Mouse (Mus musculus): ENCODE measurements around the gene Ckb. TPM values are rescaled to one million over a fixed set of nuclear protein-coding genes. Genes with fewer than 3 reads are reported as not detected.

Gene Ckb
- polyA plus RNA-seq, 1 experiment from 2014 or later = 2,395 TPM

DNA sequence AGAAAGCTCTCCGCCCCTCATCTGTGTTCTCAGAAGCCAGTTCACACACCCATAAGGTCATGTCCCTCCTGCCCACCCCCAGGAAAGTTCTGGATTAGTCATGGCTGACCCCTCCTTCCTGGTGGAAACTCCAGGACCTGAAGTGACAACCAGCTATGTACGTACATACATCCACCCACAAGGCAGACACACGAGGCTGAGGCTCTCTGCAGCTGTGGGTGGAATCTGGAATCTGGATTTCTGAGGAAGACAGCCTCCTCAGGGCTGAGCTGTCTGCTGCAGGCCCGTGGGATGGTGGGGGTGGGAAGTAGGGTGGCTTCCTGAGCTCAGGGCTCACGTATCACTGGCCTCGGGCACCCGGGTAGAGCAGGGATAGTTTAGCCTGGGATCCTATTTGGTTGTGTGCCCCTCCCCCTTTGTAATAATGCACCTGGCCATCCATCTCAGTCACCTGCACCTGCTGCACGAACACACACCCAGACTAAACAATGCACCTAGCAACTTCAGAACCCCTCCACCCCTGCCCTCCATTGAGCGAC, 28.9 kb upstream of the Ckb start:
- no peak for ATAC-seq (ENCODE audit: low FRiP score)

DNA sequence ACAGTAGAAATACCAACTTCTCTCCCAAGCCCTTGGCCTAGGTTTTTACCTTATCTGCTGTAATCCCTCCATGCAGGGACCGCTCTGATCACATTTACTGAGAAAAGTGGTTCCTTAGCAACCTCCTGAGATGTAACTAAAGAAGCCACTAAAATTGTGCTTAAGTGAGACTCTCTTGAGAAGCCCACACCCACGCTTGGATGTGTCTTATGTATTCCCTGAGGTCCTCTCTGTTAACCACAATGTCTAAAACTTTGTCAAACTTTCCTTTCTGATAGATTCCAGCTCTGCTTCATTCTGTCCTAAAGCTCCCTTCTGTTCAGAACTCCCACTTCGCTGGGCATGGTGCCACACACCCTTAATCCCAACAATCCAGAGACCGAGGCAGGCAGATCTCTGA, 27.4 kb upstream of the Ckb start:
- Histone ChIP-seq H3K4me1 (peaks cover 19% of the 10 kb centered on the region), H3K4me3 (replicated peaks) (no peak overlapping the region), H3K27me3 (no peaks in the 10 kb centered on the region), H3K27ac (no peak overlapping the region), H3K9ac (no peak overlapping the region), H3K9me3 (no peaks in the 10 kb centered on the region), H3K36me3 (replicated peaks) (no peaks in the 10 kb centered on the region), H3K4me2 (no peak overlapping the region)
- WGBS = 88% methylated on average over 4 of the region's 4 CpGs
- ATAC-seq (ENCODE audit: low FRiP score) = no peak

More for the DNA sequence above, 28.9 kb upstream of the Ckb start:
- Histone ChIP-seq H3K9ac (no peak overlapping the region), H3K4me2 (no peak overlapping the region), H3K27ac (no peak overlapping the region), H3K9me3 (no peaks in the 10 kb centered on the region), H3K27me3 (no peaks in the 10 kb centered on the region), H3K36me3 (replicated peaks) (no peaks in the 10 kb centered on the region), H3K4me3 (replicated peaks) (no peak overlapping the region), H3K4me1 (peaks cover 9% of the 10 kb centered on the region)
- WGBS = 79% methylated on average over 9 of the region's 9 CpGs

DNA sequence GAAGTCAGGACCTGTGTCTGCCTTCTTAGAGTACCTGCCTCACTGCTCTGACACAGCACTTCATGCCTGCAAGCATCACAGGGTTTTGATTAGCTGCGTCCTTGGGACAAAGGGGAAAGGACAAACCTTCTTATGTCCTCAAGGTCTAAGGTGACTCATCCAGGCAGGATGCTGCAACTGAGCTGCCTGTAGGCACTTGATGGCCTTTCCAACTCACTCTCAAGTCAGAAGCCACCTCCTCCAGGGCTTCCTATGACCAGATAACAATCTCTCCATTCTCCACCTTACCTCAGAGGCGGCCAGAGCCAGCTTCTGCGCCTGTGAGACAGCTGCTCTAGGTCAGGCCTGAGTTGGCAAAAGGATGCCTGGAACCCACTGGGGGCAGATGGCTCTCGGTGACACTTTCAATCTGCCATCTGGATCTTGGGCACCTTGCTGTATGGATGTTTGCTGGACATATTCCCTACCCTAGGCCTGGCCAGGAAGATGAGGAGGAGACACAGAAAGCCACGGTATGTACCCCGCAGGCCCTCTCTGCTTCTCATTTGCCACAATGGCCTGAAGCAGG, 26.3 kb upstream of the Ckb start:
- Histone ChIP-seq H3K36me3 (replicated peaks) (no peaks in the 10 kb centered on the region), H3K27ac (no peak overlapping the region), H3K9ac (no peak overlapping the region), H3K27me3 (no peaks in the 10 kb centered on the region), H3K4me2 (no peak overlapping the region), H3K4me1 (peaks cover 28% of the 10 kb centered on the region), H3K4me3 (replicated peaks) (no peak overlapping the region), H3K9me3 (no peaks in the 10 kb centered on the region)
- ATAC-seq (ENCODE audit: low FRiP score) = no peak
- 86% methylated on average over 6 of the region's 6 CpGs for WGBS

DNA sequence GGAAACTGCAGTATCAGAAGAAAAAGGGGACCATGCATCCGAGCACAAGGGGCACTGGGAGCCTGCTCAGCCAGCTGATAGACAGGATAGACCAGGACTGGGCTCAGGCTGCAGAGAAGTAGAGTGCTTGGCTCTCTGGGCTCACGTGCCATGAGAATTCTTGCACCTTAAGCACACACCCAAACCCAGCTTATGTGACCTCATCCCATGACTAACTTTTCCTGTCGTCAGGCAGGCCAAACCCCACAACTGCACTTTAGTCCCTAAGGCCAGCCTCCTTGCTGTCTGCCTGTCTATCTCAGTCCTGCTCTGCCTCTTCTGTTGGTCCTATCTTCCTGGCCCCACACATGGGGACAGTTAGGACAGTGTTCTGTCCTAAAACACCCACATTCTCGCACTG, 25.6 kb upstream of the Ckb start:
- no peak overlapping the region for H3K27ac ChIP-seq

DNA sequence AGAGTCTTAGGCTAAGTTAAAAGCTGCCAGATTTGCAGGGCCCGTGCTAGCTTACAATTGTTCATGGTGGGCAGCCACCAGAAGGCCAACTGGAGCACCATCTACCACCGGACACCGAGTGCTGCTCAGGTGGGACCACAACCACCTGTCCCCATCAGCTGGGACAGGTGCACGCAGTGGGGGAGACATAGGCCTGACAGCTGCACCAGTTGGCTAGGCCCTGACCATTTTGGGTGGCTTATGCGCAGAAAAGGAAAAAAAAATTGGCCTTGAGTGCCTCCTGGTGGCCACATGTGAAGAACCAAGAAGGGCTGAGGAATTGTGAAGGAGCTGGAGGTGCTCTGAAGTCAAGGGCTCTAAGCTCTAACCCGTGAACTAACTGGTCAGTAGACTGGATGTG, 24.1 kb upstream of the Ckb start:
- Histone ChIP-seq H3K9ac (0 out of 2 replicates have a peak overlapping the region, but pooled peaks have one; percentile 21), H3K27me3 (no peaks in the 10 kb centered on the region), H3K27ac (peak overlapping the region; percentile 99), H3K4me2 (no peak overlapping the region), H3K4me1 (peaks cover 50% of the 10 kb centered on the region), H3K4me3 (replicated peaks) (no peak overlapping the region), H3K9me3 (no peaks in the 10 kb centered on the region), H3K36me3 (replicated peaks) (no peaks in the 10 kb centered on the region)
- ATAC-seq (ENCODE audit: low FRiP score) = no peak
- 23% methylated on average over 6 of the region's 6 CpGs for whole genome bisulfite sequencing

More for the DNA sequence above, 25.6 kb upstream of the Ckb start:
- no peaks in the 10 kb centered on the region for H3K27me3 ChIP-seq
- H3K36me3 ChIP-seq (replicated peaks) = no peaks in the 10 kb centered on the region
- H3K4me3 ChIP-seq (replicated peaks) = no peak overlapping the region
- no peaks in the 10 kb centered on the region for H3K9me3 ChIP-seq
- peaks cover 36% of the 10 kb centered on the region for H3K4me1 ChIP-seq
- 84% methylated on average over 4 of the region's 4 CpGs for WGBS
- no peak overlapping the region for H3K9ac ChIP-seq
- no peak for ATAC-seq (ENCODE audit: low FRiP score)
- H3K4me2 ChIP-seq = no peak overlapping the region

DNA sequence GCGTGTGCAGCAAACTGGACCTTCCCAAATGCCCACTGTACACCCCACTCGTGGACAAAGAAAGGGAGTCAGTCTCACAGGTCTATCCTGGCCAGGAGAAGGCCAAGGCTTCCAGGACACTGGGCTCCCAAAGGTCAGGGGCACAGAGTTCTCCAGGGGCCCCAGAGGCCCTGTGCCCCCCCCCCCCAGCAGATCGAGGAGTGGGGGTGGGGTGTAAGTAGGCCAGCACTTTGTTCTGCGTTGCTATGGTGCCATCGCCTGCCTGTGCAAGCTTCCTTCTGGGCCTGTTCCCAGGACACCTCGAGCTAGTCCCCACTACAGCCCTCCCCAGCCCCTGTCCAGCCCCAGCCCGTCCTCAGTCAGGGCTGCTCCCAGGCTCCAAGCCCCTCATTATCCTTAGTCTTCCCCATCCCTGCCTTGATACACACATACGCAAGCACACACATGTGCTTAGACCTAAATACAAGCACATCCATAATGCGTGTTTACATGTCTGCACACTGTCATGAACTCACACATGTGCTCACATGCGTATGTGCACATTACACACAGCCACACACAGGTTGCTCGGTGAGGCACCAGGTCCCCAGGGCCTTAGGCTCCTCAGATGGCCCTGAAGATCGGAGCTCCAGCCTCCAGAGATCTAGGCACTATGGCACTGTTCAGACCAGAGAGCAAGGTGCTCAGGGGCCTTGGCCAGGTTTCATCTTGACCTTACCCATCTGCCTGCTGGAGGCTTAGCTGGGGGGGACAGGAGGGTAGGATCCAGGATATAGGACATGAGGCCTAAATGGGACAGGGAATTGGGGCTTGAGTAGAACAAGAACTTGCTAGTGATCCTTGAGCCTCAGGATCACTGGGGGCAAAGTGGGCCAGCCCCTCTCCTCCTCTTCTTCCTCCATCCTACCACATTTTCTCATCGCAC, 23.0 kb upstream of the Ckb start:
- peak overlapping the region; percentile 38 for H3K9ac ChIP-seq
- ATAC-seq (ENCODE audit: low FRiP score) = peak; percentile 37
- H3K4me1 ChIP-seq = peaks cover 61% of the 10 kb centered on the region
- peak overlapping the region; percentile 99 for H3K27ac ChIP-seq
- no peak overlapping the region for H3K4me3 ChIP-seq (replicated peaks)
- H3K4me2 ChIP-seq = peak overlapping the region; percentile 47
- no peaks in the 10 kb centered on the region for H3K9me3 ChIP-seq
- H3K27me3 ChIP-seq = no peaks in the 10 kb centered on the region
- H3K36me3 ChIP-seq (replicated peaks) = no peaks in the 10 kb centered on the region
- 32% methylated on average over 13 of the region's 13 CpGs for WGBS

DNA sequence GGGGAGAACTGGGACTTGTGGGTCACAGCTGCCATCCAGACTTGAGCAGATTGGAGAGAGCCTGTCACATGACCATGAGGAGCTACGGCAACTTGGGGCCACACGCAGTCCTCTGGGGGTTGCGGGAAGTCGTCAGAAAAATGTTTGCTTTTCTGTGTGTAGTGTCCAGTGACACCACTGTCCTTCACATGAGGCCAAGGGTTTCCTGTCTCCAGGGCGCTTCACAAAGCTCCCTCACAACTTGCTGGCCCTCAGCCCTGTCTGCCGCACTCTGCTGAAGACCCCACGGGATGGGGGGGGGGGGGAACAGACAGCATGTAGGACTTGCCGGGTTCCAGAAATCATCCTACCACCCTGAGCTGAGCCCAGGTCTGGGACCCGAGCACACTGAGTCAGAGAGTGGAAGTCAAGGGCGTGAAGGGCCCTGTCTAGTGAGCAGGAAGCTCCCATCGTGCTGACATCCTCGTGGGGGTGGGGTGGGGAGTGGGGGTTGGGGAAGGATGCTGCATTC, 22.2 kb upstream of the Ckb start:
- H3K4me1 ChIP-seq = peaks cover 68% of the 10 kb centered on the region
- no peaks in the 10 kb centered on the region for H3K36me3 ChIP-seq (replicated peaks)
- no peaks in the 10 kb centered on the region for H3K27me3 ChIP-seq
- peak overlapping the region; percentile 99 for H3K27ac ChIP-seq
- H3K4me2 ChIP-seq = peak overlapping the region; percentile 47
- H3K9ac ChIP-seq = peak overlapping the region; percentile 38; the same call in 1 of the 2 replicates
- H3K9me3 ChIP-seq = no peaks in the 10 kb centered on the region
- ATAC-seq (ENCODE audit: low FRiP score) = no peak; the same call in 1 of the 2 replicates
- under 1% methylated on average over 12 of the region's 12 CpGs for WGBS
- no peak overlapping the region; the same call in 1 of the 2 replicates for H3K4me3 ChIP-seq (replicated peaks)

DNA sequence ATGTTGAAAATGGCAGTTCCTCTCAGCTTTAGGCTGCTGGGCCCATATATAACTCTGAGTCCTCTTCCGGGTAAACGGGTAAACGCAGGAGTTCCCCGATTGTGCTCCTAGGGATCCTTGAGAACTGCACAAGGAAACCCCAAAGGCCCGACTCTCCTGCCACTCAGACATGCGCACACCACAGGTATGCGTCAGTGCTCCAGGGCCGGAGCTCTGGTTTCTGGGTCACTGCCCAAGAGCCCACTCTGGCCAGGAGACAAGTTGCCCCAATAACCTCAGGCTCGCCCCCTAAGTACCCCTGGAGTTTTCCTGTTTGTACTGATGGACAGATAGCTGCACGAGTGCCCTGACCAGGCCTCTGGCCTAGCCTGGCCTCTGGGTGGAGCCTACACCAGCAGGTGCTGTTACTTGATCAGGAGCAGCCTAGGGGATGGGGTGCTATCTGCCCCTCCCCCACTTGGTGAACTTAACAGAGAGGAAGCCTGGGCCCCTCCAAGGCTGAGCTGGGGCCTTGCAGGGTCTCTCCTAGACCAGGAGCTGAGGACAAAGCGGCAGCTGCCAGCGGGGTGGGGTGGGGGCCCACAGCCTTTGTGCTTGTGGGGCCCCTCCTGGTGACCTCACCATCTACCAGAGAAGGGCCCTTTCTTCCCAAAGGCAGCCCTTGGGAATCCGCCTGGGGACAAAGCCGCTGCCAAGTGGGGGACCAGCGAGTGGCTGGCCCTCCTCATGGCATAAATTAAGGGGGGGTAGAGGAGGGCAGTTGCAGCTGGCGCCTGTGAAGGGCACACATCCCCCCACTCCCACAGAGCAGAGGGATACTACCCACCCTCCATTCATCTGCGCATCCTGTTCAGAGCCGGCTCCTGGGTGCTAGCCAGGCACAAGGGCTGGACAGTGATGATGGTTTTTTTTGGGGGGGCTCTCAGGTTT, 21.5 kb upstream of the Ckb start:
- Histone ChIP-seq H3K4me3 (replicated peaks) (peak overlapping the region; percentile 2; the same call in 1 of the 2 replicates), H3K27me3 (no peaks in the 10 kb centered on the region), H3K9me3 (no peaks in the 10 kb centered on the region), H3K4me1 (peaks cover 75% of the 10 kb centered on the region), H3K27ac (peak overlapping the region; percentile 99), H3K36me3 (replicated peaks) (no peaks in the 10 kb centered on the region), H3K4me2 (peak overlapping the region; percentile 47), H3K9ac (peak overlapping the region; percentile 40)
- WGBS = 7% methylated on average over 18 of the region's 18 CpGs
- peak; percentile 89 for ATAC-seq (ENCODE audit: low FRiP score)

DNA sequence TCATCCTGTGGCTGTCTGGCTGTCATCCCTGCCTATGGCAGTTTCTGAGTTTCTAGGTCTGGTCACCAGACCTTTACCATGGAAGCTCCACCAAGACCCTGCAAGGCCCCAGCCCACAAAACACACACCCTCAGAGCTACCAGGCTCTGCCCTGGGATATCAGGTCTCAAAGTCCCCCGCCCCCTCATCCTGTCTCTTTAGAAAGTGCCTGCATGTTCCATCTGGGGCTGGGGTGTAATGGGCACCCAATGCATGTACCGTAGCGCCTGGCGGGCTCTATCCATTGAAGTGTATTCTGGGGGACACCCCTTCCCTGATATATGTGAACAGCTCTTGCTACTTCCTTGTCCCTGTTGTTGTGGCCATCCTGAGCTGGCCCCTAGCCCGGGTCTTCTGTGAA, 20.8 kb upstream of the Ckb start:
- Histone ChIP-seq H3K4me3 (replicated peaks) (no peak overlapping the region), H3K9ac (peak overlapping the region; percentile 40), H3K9me3 (no peaks in the 10 kb centered on the region), H3K4me1 (peaks cover 80% of the 10 kb centered on the region), H3K27ac (peak overlapping the region; percentile 99), H3K4me2 (peak overlapping the region; percentile 47; the same call in 1 of the 2 replicates), H3K27me3 (no peaks in the 10 kb centered on the region), H3K36me3 (replicated peaks) (no peaks in the 10 kb centered on the region)
- WGBS = 63% methylated on average over 5 of the region's 5 CpGs
- ATAC-seq (ENCODE audit: low FRiP score) = no peak

DNA sequence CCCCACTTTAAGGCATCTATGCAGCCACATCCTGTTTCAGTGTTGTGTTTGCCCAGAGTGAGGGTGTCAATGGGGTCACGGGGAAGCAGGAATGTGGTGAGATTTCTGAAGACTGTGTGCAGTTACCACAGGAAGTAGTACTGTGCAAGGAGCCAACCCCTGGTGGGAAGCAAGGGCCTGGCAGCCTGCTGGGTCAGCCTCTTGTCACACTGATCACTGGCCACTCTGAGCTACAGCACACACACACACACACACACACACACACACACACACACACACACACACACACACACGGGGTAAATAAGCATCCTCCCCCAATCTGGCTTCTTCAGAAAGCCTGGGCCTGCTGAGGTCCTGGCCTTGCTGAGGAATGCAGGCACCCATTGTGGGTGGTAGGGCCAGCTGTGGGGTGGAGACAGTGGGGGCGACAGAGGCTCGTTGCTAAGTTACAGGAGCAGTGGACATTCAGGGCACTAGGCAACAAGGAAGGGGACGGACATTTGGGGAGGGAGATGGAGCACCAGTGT, 19.3 kb upstream of the Ckb start:
- 5% methylated on average over 5 of the region's 5 CpGs for WGBS

DNA sequence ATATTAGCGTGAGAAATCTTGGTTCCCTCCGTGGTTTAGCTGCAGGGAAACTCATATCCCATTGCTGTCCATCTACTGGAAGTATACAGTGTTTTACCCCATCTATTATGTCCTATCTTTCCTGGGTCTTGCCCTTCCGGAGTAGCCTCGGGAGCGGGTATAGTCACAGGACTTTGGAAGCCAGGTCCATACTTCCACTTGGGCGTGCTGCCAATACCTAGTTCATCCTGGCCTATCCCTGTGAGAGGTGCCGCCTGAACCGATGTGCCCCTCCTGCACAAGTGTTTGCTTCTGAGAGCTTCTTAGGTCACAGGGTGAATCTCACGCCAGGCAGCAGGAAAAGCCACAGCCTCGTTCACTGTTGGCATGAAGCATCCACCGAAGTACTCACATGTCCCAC, 17.3 kb upstream of the Ckb start:
- H3K9ac ChIP-seq = no peak overlapping the region
- peaks cover 78% of the 10 kb centered on the region for H3K4me1 ChIP-seq
- ATAC-seq (ENCODE audit: low FRiP score) = no peak
- WGBS = 90% methylated on average over 11 of the region's 11 CpGs
- H3K4me2 ChIP-seq = no peak overlapping the region
- no peaks in the 10 kb centered on the region for H3K27me3 ChIP-seq
- no peak overlapping the region for H3K4me3 ChIP-seq (replicated peaks)
- H3K27ac ChIP-seq = peak overlapping the region; percentile 47; the same call in 1 of the 2 replicates
- H3K9me3 ChIP-seq = no peaks in the 10 kb centered on the region
- H3K36me3 ChIP-seq (replicated peaks) = peaks cover under 1% of the 10 kb centered on the region; the same call in 1 of the 2 replicates

More for the DNA sequence above, 19.3 kb upstream of the Ckb start:
- Histone ChIP-seq H3K36me3 (replicated peaks) (no peaks in the 10 kb centered on the region), H3K9me3 (no peaks in the 10 kb centered on the region), H3K9ac (peak overlapping the region; percentile 18), H3K27me3 (no peaks in the 10 kb centered on the region), H3K4me3 (replicated peaks) (no peak overlapping the region), H3K4me1 (peaks cover 95% of the 10 kb centered on the region), H3K4me2 (no peak overlapping the region), H3K27ac (peak overlapping the region; percentile 99)
- ATAC-seq (ENCODE audit: low FRiP score) = no peak
